Mouse (Mus musculus) spleen, embryonic (tissue): ENCODE measurements at regions not wholly inside any gene's neighbourhood (a gene's known extent, or its start where the extent isn't known, plus 50 kb on each side); places are given as distances from the start of the nearest gene placed in this dataset.

ENCODE experiments used
- CTCF ChIA-PET: fragments of 350-600 bp; sonication (Branson Sonifier 250); formaldehyde crosslinking; loops from one replicate; lab custom pipeline; 2022; lab: Charles Lee

GRCm38 (mm10) chr1:71904376-71904948 lies 251.5 kb upstream of the Fn1 start:
- CTCF ChIA-PET = no interaction called here

GRCm38 (mm10) chr1:71900106-71901074 lies 247.4 kb upstream of the Fn1 start:
- CTCF ChIA-PET = no interaction called here

- CTCF ChIA-PET = no interaction called here
Observed at GRCm38 (mm10) chr1:71899128-71899527, 246.1 kb upstream of the Fn1 start.

GRCm38 (mm10) chr1:71898198-71898597 lies 245.2 kb upstream of the Fn1 start:
- CTCF ChIA-PET = no interaction called here

- CTCF ChIA-PET = no interaction called here
Observed at GRCm38 (mm10) chr1:71897464-71898051, 244.6 kb upstream of the Fn1 start.

GRCm38 (mm10) chr1:71896141-71896725 lies 243.2 kb upstream of the Fn1 start:
- CTCF ChIA-PET = no interaction called here

GRCm38 (mm10) chr1:71893636-71894035 lies 240.6 kb upstream of the Fn1 start:
- CTCF ChIA-PET = no interaction called here

- CTCF ChIA-PET = no interaction called here
Observed at GRCm38 (mm10) chr1:71887809-71888208, 234.8 kb upstream of the Fn1 start.

- CTCF ChIA-PET = no interaction called here
Observed at GRCm38 (mm10) chr1:71886903-71887302, 233.9 kb upstream of the Fn1 start.

- CTCF ChIA-PET = no interaction called here
Observed at GRCm38 (mm10) chr1:71886233-71886632, 233.2 kb upstream of the Fn1 start.

- CTCF ChIA-PET = no interaction called here
Observed at GRCm38 (mm10) chr1:71881851-71882250, 228.9 kb upstream of the Fn1 start.

- CTCF ChIA-PET = no interaction called here
Observed at GRCm38 (mm10) chr1:71881191-71881590, 228.2 kb upstream of the Fn1 start.

GRCm38 (mm10) chr1:71880480-71880879 lies 227.5 kb upstream of the Fn1 start:
- CTCF ChIA-PET = no interaction called here

- CTCF ChIA-PET = no interaction called here
Observed at GRCm38 (mm10) chr1:71876712-71877401, 223.9 kb upstream of the Fn1 start.

- CTCF ChIA-PET = no interaction called here
Observed at GRCm38 (mm10) chr1:71874037-71874436, 221.0 kb upstream of the Fn1 start.

GRCm38 (mm10) chr1:71865670-71866069 lies 212.7 kb upstream of the Fn1 start:
- CTCF ChIA-PET = no interaction called here

- CTCF ChIA-PET = no interaction called here
Observed at GRCm38 (mm10) chr1:71864749-71865148, 211.7 kb upstream of the Fn1 start.

- CTCF ChIA-PET = no interaction called here
Observed at GRCm38 (mm10) chr1:71853212-71853611, 200.2 kb upstream of the Fn1 start.

GRCm38 (mm10) chr1:71851268-71851667 lies 198.3 kb upstream of the Fn1 start:
- CTCF ChIA-PET = no interaction called here

GRCm38 (mm10) chr1:71848656-71849055 lies 195.7 kb upstream of the Fn1 start:
- CTCF ChIA-PET = interaction anchor here (0.6 kb wide), 1 partner anchor 472 kb away, joined by 4 read pairs; no protein-coding TSS in a partner anchor

GRCm38 (mm10) chr1:71844938-71845685 lies 192.1 kb upstream of the Fn1 start:
- CTCF ChIA-PET = no interaction called here
